Mouse (Mus musculus) E14TG2a.4 (cell line): Measurements from ENCODE around the gene Ntn3.

Source experiments
- H3K27me3 ChIP-seq: 2 replicates; pipeline ENCODE4 v1.6.1; 2014; ENCODE audit warnings: low read length, control low read depth; ENCODE audit not compliant: insufficient read depth
- H3K36me3 ChIP-seq: 2 replicates; pipeline ENCODE4 v1.6.1; 2014; ENCODE audit warnings: low read length, control low read depth; ENCODE audit not compliant: insufficient read depth
- H3K4me1 ChIP-seq: replicated peaks from 2 replicates; pipeline ENCODE4 v1.6.1; 2014; ENCODE audit warnings: low read depth, low read length, control low read depth
- H3K4me3 ChIP-seq: replicated peaks from 2 replicates; pipeline ENCODE4 v1.5.1; 2014; ENCODE audit warnings: mild to moderate bottlenecking, low read length
- H3K9me3 ChIP-seq: 2 replicates; pipeline ENCODE4 v1.6.1; 2014; ENCODE audit warnings: low read length, control low read depth
- CTCF ChIP-seq: conservative IDR thresholded peaks from 2 replicates; pipeline ENCODE4 v1.5.1; 2014; ENCODE audit warnings: low read length
- NANOG ChIP-seq: IDR thresholded peaks from 2 replicates; pipeline ENCODE4 v1.6.1; 2014; ENCODE audit warnings: borderline replicate concordance, low read length, mixed read lengths
- POU5F1 ChIP-seq: IDR thresholded peaks from 2 replicates; pipeline ENCODE4 v1.6.1; 2014; ENCODE audit warnings: low read length, borderline replicate concordance

Gene Ntn3

GRCm38 (mm10) chr17:24206451-24207351 is 2.6 kb downstream of the Ntn3 start:
- peaks cover 90% of the 10 kb centered on the region for H3K4me1 ChIP-seq
- TF ChIP-seq NANOG, result no peak
- no peak for TF ChIP-seq CTCF
- no peak for TF ChIP-seq POU5F1
- peak overlapping the region; percentile 87 for H3K4me3 ChIP-seq
- peaks cover 59% of the 10 kb centered on the region for H3K27me3 ChIP-seq
- H3K36me3 ChIP-seq, result peaks cover 8% of the 10 kb centered on the region; the same call in 1 of the 2 replicates
- H3K9me3 ChIP-seq, result no peaks in the 10 kb centered on the region

GRCm38 (mm10) chr17:24205908-24206361 is 3.4 kb downstream of the Ntn3 start:
- no peak for TF ChIP-seq NANOG
- no peaks in the 10 kb centered on the region for H3K9me3 ChIP-seq
- peaks cover 51% of the 10 kb centered on the region for H3K27me3 ChIP-seq
- H3K4me3 ChIP-seq, result peak overlapping the region; percentile 87
- H3K4me1 ChIP-seq, result peaks cover 90% of the 10 kb centered on the region
- H3K36me3 ChIP-seq, result peaks cover 15% of the 10 kb centered on the region

- Histone ChIP-seq H3K4me1 (peaks cover 90% of the 10 kb centered on the region), H3K4me3 (peak within 1 kb of the TSS; percentile 87), H3K27me3 (peaks cover 46% of the 10 kb centered on the region), H3K9me3 (no peaks in the 10 kb centered on the region), H3K36me3 (peaks cover 21% of the 10 kb centered on the region)
- TF ChIP-seq NANOG (no peak), POU5F1 (no peak)
These were observed 3.9 kb downstream of the Ntn3 start, which contains the start of gene Tbc1d24 for GRCm38 (mm10) chr17:24205284-24205888. Gene Tbc1d24, minus strand, starts transcription at chr17:24205562.

GRCm38 (mm10) chr17:24204846-24205245 is 4.5 kb downstream of the Ntn3 start:
- TF ChIP-seq POU5F1 (no peak), CTCF (no peak), NANOG (no peak)

GRCm38 (mm10) chr17:24203611-24204534 is 5.5 kb downstream of the Ntn3 start:
- peaks cover 22% of the 10 kb centered on the region for H3K36me3 ChIP-seq
- H3K27me3 ChIP-seq, result peaks cover 33% of the 10 kb centered on the region
- peak overlapping the region; percentile 87 for H3K4me3 ChIP-seq
- TF ChIP-seq POU5F1 (no peak), NANOG (no peak), CTCF (no peak)
- peaks cover 93% of the 10 kb centered on the region for H3K4me1 ChIP-seq
- H3K9me3 ChIP-seq, result no peaks in the 10 kb centered on the region

More at GRCm38 (mm10) chr17:24204846-24205245, 4.5 kb downstream of the Ntn3 start:
- H3K27me3 ChIP-seq, result peaks cover 40% of the 10 kb centered on the region
- H3K4me3 ChIP-seq, result peak overlapping the region; percentile 87
- peaks cover 22% of the 10 kb centered on the region for H3K36me3 ChIP-seq
- H3K4me1 ChIP-seq, result peaks cover 90% of the 10 kb centered on the region
- H3K9me3 ChIP-seq, result no peaks in the 10 kb centered on the region

GRCm38 (mm10) chr17:24203068-24203467 is 6.3 kb downstream of the Ntn3 start:
- Histone ChIP-seq H3K4me1 (peaks cover 93% of the 10 kb centered on the region), H3K9me3 (no peaks in the 10 kb centered on the region), H3K4me3 (peak overlapping the region; percentile 87), H3K27me3 (peaks cover 25% of the 10 kb centered on the region), H3K36me3 (peaks cover 22% of the 10 kb centered on the region)
- no peak for TF ChIP-seq NANOG

GRCm38 (mm10) chr17:24201092-24201491 is 8.2 kb downstream of the Ntn3 start:
- Histone ChIP-seq H3K9me3 (no peaks in the 10 kb centered on the region), H3K4me3 (no peak overlapping the region), H3K36me3 (peaks cover 30% of the 10 kb centered on the region), H3K4me1 (peaks cover 96% of the 10 kb centered on the region), H3K27me3 (peaks cover 5% of the 10 kb centered on the region)
- TF ChIP-seq POU5F1 (no peak), NANOG (no peak), CTCF (no peak)

- TF ChIP-seq POU5F1 (no peak), NANOG (no peak), CTCF (no peak)
- Histone ChIP-seq H3K9me3 (no peaks in the 10 kb centered on the region), H3K27me3 (no peaks in the 10 kb centered on the region)
These were observed 9.6 kb downstream of the Ntn3 start for GRCm38 (mm10) chr17:24199741-24200140.

More at GRCm38 (mm10) chr17:24199741-24200140, 9.6 kb downstream of the Ntn3 start:
- Histone ChIP-seq H3K4me1 (peaks cover 97% of the 10 kb centered on the region), H3K36me3 (peaks cover 39% of the 10 kb centered on the region), H3K4me3 (peak overlapping the region; percentile 35)
